Mouse (Mus musculus) kidney, adult 18-20 months (tissue): ENCODE data around the gene Lpo.

ENCODE experiments used
- DNase-seq: peaks from one replicate; pipeline ENCODE4 v3.0.0; 2021

Gene Lpo

DNA sequence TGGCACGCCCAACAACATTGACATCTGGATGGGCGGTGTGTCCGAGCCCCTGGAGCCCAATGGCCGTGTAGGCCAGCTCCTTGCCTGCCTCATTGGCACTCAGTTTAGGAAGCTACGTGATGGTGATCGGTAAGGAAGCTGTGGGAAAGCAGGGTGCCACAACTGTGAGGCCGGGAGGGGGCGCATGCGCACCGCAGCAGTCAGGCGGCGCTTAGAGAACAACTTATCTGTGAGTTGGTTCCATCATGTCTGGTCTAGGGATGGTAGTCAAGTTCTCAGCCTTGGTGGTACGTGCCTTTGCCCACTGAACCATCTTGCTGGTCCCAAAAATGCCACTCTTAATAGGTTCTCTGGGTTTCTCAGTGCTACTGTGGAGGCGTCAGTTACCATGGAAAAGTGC lies 25.5 kb downstream of the Lpo start:
- DNase-seq = peak; percentile 24

DNA sequence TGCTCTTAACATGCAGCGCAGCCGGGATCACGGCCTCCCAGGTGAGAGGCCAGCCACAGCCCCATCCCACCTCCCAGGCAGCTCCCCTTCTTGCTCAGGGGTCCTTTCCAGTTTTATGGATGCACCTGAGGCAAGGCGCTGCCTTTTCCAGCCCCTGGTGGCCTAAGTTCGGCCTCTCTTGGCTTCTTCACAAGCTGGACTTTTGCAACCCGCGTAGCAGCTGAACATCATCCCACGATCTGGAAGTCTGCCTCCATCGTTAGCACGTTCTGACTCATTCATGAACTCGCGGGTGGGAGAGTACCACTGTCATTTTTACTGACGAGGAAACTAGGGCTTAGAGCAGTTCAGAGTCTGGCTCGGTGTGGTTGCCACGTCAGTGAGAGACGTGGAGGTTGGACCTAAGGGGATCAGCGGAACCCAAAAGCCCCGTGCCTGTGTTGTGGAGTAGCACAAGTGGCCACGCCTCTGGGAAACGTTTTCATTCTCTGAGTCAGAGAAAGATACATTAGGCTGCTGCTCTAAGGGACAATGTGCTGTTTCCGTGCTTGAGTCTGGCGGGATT lies 26.3 kb downstream of the Lpo start:
- DNase-seq = no peak

DNA sequence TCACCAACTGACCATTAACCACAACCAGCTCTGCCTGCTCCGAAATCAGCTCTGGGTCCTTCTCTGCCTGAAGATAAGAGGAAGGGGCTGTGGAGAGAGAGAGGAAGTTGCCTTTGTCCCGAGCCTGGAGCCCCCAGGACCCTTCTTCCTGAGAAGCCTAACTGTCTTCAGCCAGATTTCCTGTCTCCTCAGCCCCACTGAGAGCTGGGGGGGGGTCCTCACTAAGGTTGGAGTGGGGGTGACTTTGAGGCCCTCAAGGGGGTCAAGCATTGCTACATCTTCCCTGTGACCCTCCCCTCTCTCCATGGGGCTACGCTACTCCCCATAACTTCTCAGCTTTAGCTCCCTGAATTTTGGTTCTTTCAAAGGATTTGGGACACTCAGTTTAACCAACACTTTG lies 34.6 kb downstream of the Lpo start, which contains the start of gene Mpo:
Gene Mpo (plus strand): TSS at position 122 of the 400 bp plus-strand sequence.
- no peak for DNase-seq

DNA sequence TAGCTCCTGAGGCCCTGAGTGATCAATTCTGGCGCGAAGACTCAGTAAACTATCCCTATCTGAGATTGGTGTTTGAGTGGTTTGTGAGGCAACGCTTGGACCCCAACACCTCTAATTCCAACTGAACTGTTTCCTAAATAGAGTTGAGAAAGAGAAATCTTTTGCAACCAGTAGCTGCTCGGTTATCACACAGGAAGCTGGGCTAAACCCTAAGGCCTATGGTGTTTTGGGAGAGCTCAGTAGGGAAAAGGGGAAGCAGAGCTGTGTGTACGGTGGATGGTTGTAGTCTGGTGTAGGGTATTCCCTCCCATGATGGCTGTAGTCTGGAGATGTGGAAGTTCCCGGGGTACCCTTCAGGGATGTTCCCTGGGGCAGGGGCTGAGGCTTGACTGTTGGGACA lies 38.0 kb downstream of the Lpo start:
- no peak for DNase-seq

DNA sequence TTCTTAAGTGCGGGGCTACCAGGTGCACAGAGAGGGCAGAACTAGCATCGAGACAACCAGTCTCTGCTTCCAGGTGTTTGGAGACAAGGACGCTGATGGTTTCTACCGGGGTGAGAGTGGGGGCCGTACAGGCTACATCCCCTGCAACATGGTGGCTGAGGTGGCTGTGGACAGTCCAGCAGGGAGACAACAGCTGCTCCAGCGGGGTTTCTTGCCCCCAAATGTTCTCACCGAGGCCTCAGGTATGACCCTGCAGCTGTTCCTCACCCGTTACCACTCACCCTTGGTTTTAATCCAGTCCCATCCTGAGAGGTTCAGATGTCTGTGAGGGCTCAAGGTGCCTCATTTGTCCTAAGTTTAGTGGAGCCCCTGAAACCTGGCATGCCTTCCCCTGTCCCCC lies 48.0 kb downstream of the Lpo start:
- no peak for DNase-seq

DNA sequence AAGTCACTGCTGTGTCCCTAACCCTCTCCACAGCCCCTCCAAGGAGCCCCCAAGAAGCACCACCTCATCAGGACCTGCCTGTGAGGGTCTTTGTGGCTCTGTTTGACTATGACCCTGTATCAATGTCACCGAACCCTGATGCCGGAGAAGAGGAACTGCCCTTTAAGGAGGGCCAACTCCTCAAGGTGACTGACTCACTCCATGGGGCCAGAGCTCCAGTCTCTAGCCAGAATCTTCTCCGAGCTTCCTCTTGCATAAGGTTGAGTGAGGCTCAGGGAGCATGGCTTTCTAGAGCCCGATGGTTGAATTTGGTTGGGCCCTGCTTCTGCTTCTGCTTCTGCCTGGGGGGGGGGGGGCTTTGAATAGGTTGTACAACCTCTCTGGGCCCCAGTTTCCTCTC lies 48.7 kb downstream of the Lpo start:
- DNase-seq = no peak

DNA sequence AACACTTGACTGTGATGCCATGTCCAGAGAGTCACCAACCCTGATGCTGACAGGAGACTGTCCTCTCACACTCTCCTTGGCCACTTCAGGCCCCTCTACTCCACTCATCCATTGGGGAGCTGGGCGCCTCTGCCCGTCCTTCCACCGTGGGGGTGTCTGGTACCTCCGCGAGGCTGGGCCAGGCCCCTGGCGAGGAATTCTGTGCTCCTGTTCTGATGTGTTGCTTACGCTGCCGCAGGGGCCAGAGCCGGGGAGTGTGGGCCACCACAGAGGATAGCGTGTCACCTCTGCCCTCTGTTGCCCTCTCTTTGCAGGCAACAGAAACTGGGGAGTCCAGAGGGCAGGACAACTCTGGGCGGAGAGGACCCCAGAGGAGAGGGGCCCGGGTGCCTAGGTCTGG lies 49.2 kb downstream of the Lpo start:
- DNase-seq = no peak

DNA sequence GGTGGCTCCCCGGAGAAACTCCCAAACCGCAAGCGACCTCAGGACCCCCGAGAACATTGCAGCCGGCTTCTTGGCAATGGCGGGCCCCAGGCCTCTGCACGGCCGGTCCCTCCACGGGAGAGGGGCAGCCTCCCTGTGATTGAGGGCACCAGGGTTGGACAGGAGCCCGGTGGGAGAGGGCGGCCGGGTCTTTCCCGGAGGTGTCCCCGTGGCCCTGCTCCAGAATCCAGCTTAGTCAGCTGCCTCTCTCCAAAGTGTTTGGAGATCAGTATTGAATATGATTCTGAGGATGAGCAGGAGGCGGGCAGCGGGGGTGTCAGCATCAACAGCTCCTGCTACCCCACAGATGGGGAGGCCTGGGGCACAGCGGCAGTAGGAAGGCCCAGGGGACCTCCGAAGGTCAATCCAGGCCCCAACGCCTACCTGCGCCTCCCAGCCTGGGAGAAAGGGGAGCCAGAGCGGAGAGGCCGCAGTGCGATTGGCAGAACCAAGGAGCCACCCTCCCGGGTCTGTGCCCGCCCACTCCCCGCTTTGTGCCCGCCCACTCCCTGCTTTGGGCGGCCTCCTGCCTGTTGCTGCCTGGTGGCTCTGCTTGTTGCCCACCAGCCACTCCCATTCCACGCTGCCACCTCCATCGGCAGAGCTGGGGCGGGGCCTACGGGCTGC lies 49.9 kb downstream of the Lpo start:
- peak; percentile 88 for DNase-seq

DNA sequence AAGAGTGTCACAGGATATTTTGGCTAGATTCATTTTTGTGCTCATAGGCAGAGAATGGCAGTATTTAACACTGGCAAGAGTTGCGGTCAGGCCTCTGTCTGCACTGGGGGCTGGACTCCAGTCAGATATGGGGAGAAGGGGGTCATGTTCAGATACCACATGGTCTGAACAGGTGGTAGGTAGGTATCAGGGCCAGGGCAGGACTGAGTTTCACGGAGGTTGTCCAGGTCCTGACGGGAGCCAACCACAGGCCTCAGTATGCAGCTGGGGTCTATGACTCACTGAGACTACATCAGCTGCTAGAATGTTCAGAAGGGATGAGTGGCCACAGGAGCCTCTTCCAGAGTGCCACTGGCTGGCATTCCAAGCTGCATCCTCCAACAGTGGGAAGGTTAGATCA lies 55.7 kb downstream of the Lpo start:
- no peak for DNase-seq

DNA sequence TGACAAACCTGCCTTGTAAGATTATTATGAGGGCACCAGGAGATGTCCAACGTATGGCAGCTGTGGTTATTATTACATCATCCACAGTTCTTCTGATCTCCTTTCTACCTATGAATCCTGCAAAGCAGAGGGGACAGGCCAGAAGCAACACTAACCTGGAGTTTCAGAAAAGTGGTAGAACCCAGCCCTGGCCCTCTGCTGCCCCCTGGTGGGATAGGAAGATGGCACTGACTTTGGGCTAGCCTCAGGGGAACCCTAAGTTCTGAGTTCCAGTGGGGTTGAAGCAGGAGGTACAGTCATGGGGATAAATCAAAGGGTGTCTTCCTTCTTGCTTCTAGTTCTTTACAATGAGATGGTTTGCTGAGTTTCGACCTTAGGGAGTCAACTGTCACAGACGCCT lies 57.1 kb downstream of the Lpo start:
- peak; percentile 81 for DNase-seq

DNA sequence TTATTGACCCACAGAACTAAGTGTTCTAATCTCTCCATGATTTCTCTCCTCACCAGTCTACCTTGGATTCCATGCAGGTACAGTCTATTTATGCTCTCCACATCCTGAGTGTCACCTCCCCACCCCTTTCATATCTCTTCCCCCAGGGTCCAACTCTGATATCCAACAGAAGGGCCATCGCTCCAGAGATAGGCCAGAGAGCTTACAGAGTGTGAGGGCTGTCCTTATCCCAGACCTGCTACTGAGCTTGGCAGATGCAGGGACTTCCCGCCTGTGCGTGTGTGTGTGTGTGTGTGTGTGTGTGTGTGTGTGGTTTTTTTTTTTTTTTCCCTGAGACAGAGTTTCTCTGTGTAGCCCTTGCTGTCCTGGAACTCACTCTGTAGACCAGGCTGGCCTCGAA lies 59.3 kb downstream of the Lpo start:
- no peak for DNase-seq

DNA sequence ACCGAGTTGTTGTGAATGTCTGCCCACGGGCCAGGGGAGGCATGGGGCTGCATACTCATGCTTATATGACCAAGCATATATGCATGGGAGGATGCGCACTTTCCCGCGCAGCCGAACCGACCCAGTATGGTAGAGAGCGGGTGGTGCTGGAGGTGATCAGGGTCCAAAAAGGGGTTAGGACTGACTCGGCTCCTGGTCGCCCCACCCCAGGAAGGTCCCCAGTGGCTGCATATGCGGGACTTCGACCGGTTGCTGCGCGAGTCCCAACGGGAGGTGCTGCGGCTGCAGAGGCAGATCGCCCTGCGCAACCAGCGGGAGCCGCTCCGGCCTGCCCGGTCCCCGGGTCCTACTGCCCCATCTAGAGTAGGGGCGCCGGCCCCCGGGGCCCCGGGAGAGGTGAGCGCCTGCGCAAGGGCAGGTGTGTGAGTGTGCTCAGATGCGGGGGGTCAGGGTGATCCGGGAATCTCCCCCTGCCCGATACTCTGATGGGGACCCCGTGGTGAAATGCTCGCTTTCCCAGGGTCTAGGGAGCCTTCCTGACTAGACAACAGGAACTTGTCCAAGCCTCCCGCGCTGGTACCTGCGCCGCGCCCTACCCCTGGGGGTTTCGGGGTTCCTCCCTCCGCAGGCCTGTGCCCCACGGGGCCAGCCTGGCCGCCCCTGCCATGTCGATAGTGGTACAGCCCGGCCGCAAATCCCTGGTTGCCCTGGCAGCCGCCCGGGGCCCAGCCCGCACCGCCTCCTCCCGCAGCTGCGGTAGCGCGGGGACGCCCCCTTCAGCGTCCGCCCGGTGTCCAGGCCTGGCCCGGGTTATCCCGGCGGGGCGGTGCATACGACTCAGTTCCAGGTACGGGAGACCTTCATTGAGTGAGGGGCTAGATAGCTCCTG lies 63.9 kb downstream of the Lpo start:
- DNase-seq = peak; percentile 49

DNA sequence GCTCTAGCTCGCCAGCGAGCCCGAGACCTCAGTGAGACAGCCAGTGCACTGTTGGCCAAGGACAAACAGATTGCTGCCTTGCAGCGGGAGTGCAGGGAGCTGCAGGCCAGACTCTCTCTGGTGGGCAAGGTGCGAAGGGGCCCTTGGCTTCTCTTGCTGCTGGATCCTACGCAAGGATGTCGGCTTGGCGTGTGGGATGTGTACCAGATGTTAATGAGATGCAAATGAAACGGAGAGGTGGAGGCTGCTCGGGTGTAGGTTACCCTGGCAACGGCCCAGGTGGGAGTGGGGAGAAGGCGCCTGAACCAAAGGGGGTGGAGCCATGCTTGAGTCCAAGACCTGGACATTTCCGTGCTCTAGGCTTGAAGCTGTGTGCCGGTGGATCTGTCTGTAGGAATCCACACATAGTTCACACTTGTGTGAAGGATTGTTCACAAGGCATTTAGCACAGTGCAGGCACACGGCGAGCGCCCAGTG lies 64.5 kb downstream of the Lpo start:
- DNase-seq = peak; percentile 64

DNA sequence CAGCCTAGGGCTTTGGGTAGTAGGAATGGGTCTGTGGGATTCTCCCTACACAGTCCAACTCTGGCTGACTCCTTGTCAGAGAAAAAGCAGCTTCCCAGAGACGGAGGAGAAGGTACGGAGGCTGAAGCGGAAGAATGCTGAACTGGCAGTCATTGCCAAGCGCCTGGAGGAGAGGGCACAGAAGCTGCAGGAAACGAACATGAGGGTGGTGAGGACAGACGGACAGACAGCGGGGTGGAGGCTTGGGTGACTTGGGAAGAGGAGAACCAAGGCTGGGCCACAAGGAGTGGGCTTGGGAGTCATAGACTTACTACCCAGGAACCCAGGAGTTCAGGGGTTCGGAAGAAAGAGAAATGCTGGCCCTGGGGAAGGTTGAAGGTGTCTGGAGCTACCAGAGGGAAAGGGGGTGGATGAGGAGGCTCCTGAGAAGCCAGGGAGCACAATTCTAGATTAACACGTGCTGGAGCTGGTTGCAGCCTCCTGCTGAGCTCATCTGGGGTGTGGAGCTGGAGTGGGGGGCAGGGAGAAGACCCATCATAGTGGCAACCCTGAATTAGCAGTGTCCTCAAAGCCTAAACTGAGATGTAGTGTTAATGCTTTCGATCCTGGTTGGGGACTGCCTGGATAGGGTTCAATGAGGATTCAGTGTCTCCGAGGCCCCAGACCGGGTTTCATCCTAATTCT lies 65.2 kb downstream of the Lpo start:
- no peak for DNase-seq

DNA sequence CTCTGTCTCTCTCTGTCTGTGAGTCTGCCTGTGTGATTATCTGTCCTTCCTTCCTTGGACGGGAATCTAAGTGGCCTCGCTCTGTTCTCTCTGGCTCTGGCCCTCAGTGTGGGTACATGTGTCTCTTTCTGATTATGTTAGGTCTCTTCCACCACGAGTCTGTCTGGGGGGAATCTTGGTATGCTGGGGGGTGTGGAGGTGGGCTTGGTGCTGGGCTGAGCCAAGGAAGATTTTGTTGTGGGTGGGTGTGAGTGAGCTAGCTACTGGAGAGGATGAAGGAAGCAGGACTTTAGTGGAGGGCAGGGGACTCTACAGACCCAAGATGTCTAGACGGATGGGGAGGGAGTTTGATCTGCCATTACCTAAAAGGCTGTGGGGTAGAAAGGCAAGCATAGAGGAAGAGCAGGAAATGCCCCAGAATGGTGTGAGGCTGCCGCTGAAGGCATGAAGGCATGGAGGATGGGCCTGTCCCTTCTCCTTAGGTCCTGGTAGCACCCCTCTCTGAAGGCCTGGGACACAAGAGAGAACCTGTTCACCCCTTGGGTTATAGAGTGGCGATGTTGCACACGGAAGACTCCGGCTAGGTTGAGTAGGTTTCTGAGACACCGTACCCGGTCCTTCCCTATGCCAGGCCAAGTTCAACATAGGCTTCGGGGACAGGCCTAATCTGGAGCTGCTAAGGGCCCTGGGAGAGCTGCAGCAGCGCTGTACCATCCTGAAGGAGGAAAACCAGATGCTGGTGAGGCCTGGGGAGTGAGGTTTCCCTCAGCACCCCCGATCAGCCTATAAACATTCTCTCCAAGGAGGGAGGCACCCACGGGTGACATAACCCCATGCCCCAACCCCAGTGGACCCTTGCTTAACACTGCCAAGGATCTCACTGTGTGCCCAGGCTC lies 66.0 kb downstream of the Lpo start:
- DNase-seq = no peak

DNA sequence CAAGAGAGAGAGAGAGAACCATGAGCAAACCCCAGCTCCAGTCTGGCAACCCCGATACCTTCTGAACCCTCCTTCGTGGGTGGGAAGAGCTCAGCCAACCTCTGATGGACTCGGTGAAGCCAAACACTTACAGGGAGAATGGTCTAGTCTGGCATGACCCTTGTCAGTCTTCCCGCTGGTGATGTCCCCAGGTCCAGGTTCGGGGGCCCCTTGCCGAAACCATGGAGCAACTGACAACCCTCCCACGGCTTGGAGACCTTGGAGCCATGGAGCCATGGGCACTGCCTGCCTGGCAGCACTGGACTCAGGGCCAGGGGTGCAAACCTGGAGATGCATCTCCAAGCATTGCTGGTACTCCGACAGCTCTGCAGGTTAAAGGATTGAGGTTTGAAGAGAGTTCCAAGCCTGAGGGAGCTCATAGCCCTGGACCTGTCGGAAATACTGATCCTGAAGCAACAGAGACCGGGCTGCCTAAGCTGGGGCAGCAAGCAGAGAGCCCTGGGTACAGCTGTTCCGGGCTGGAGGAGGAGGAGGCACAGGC lies 66.8 kb downstream of the Lpo start:
- DNase-seq = no peak

DNA sequence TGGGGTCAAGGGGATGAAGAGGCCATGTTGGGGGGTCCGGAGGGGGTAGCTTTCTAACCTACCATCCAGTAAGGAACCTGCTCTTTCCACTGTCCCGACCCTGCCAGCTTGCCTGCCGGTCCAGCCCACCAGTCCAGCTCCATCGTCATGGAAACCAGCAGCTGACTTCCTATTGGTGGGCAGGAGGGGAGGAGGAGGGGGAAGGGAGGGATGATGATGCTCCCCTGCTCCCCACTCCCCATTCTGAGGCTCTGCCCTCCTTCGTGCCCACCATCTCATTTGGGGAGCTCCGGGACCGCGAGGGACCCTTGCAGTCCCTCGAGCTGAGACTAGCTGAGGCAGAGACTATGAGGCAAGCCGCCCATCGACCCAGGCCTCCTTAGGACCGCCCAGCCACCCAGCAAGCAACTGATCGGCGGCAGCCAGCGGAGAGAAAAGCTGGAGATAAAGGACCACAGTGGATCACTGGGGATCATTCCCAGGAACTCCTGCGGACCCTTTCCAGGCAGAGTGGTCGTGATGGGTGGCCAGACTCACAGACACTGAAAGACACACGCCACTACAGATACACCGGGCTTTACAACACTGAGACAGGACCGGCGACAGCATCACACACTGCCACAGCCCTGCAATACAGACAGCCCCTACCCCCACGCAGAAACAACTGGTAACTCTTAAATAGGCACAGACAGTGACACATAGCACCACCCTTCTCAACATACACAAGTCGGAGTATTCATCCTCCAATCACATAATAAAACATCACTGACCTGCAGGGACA lies 67.6 kb downstream of the Lpo start, which contains the start of gene Tspoap1:
Gene Tspoap1 (plus strand): TSS at position 241 of the 781 bp plus-strand sequence.
- no peak for DNase-seq

DNA sequence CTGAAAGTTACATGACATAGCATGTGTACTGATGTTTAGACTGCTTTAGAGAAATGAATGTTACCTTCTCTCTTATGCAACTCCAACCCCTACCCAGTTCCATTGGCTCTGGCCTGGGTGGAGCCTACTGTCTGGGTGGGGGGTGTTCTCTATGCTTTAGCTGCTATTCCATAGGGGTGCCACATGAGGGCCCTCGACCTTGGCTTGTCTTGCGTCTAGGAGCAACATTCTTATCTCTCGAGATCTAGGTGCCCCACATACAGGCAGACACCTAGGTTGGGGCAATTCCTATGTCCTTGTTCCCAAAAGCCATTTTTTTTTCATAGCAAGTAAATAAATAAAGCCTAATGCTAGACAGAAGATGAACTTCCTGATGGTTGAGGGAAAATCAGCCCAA lies 68.5 kb downstream of the Lpo start:
- DNase-seq = no peak

DNA sequence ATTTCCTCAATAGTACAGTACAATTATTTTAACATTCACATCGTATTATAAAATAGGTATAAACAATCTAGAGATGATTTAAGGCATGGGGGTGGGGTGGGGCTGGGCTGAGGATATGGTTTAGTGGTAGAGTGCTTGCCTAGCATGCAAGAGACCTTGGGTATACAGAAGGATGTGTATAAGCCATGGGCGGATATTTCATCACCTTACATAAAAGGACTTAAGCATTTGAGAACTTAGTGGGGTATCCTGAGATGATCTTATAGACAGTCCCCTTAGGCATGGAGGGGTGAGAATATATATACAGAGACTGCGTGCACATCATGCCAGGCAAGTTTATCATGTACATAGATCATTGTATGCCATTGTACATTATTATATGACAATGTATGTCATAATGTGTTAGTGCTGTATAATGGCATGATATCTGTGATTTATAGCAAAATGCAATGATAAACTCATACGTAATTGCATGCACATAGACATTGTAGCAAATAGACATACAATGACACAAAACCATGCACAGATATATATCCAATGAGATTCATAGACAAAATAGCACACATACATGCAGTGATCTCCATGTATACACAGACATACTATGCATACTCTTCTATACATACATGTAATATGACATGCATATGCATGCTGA lies 69.0 kb downstream of the Lpo start:
- DNase-seq = no peak

DNA sequence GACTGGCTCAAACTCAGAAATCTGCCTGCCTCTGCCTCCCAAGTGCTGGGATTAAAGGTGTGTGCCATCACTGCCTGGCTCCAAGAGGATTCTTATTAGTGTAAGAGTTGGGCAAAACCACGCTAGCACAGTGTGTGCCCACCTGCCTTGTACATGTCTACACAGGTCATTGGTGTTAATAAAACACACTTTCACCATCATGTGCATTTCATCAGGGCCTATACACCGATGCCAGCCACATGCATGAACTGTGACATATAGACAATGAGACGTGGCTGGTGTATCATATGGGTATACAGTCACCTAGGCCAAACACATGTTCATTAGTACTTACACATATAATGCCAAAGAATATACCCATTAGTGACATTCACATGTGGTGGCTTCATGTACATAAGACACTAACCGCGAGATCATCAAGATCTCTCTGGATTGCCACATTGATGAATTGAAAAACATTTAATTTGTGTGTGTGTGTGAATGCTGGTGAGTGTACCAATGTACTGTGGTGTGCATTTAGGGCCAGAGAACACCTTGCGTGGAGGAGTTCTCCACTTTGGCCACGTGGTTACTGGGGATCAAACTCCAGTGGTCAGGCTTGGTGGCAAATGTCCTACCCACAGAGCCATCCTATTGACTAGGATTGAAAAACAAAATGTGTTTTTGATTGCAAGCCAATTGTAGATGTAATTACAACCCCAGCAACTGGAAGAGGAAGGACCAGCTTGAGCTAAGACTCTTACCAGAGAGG lies 69.8 kb downstream of the Lpo start:
- no peak for DNase-seq
